Mouse (Mus musculus) thymus, postnatal 0 days (tissue): ENCODE measurements at regions not wholly inside any gene's neighbourhood (a gene's known extent, or its start where the extent isn't known, plus 50 kb on each side); places are given as distances from the start of the nearest gene placed in this dataset.

Experiments
- DNase-seq: peaks from one replicate; pipeline ENCODE4 v3.0.0-alpha.2; 2015; ENCODE audit warnings: low spot score

- DNase-seq = no peak
Observed at GRCm38 (mm10) chr8:26283957-26284356, 164.6 kb downstream of the Gm45692 start.

GRCm38 (mm10) chr8:26287665-26288064 lies 168.3 kb downstream of the Gm45692 start:
- no peak for DNase-seq

GRCm38 (mm10) chr8:26288163-26288562 lies 168.8 kb downstream of the Gm45692 start:
- DNase-seq = no peak

- no peak for DNase-seq
Observed at GRCm38 (mm10) chr8:26298066-26298804, 178.9 kb downstream of the Gm45692 start.

- DNase-seq = no peak
Observed at GRCm38 (mm10) chr8:26300246-26300645, 180.9 kb downstream of the Gm45692 start.

- DNase-seq = no peak
Observed at GRCm38 (mm10) chr8:26301961-26302360, 182.6 kb downstream of the Gm45692 start.

- DNase-seq = no peak
Observed at GRCm38 (mm10) chr8:26304566-26304965, 185.2 kb downstream of the Gm45692 start.

- DNase-seq = no peak
Observed at GRCm38 (mm10) chr8:26305061-26305879, 185.9 kb downstream of the Gm45692 start.

- DNase-seq = no peak
Observed at GRCm38 (mm10) chr8:26308121-26308641, 188.8 kb downstream of the Gm45692 start.

GRCm38 (mm10) chr8:26309764-26310163 lies 190.4 kb downstream of the Gm45692 start:
- no peak for DNase-seq

GRCm38 (mm10) chr8:26323606-26324350 lies 204.4 kb downstream of the Gm45692 start:
- DNase-seq = no peak

GRCm38 (mm10) chr8:26324606-26325005 lies 205.3 kb downstream of the Gm45692 start:
- DNase-seq = no peak

GRCm38 (mm10) chr8:26329813-26330212 lies 210.5 kb downstream of the Gm45692 start:
- no peak for DNase-seq

- DNase-seq = no peak
Observed at GRCm38 (mm10) chr8:26336906-26337650, 217.7 kb downstream of the Gm45692 start.

GRCm38 (mm10) chr8:26345078-26345477 lies 225.7 kb downstream of the Gm45692 start:
- DNase-seq = peak; percentile 56

- DNase-seq = no peak
Observed at GRCm38 (mm10) chr8:26349231-26349630, 229.9 kb downstream of the Gm45692 start.

- no peak for DNase-seq
Observed at GRCm38 (mm10) chr8:26349854-26350253, 230.5 kb downstream of the Gm45692 start.

GRCm38 (mm10) chr8:26350616-26351015 lies 231.3 kb downstream of the Gm45692 start:
- DNase-seq = no peak

GRCm38 (mm10) chr8:26351643-26352540 lies 232.6 kb downstream of the Gm45692 start:
- no peak for DNase-seq

- no peak for DNase-seq
Observed at GRCm38 (mm10) chr8:26352541-26353010, 233.2 kb downstream of the Gm45692 start.
